Mouse (Mus musculus) layer of hippocampus, postnatal 36 days (tissue): ENCODE measurements around the gene Tlr11. TPM values are rescaled to one million over a fixed set of nuclear protein-coding genes. Genes with fewer than 3 reads are reported as not detected.

ENCODE experiments used
- DNase-seq, 2 experiments: peaks; one replicate each; pipeline ENCODE4 v3.0.0; 2022
- total RNA-seq, 2 experiments: library from RNA; stranded (reverse); gene quantifications; 2 replicates each; pipeline ENCODE4 v1.2.3; 2021

The Tlr11 gene
- total RNA-seq, result not detected

- DNase-seq, result no peak
Observed at GRCm38 (mm10) chr14:50357593-50357992, at the start of gene Tlr11. Gene Tlr11, plus strand, starts transcription at chr14:50357914.

GRCm38 (mm10) chr14:50326661-50327060, 31.1 kb upstream of the Tlr11 start, which contains the start of gene Olfr734:
Gene Olfr734, minus strand, starts transcription at chr14:50326761.
- no peak for DNase-seq

GRCm38 (mm10) chr14:50348796-50349195, 8.9 kb upstream of the Tlr11 start, which contains the start of gene Olfr735:
Gene Olfr735, minus strand, starts transcription at chr14:50348872.
- no peak for DNase-seq

GRCm38 (mm10) chr14:50352438-50352837, 5.3 kb upstream of the Tlr11 start:
- DNase-seq, result no peak

- no peak for DNase-seq
Observed at GRCm38 (mm10) chr14:50356725-50357124, 989 bp upstream of the Tlr11 start.

- no peak for DNase-seq
Observed at GRCm38 (mm10) chr14:50360480-50360879, 2.8 kb downstream of the Tlr11 start.

- DNase-seq, result no peak
Observed at GRCm38 (mm10) chr14:50363561-50363960, 5.8 kb downstream of the Tlr11 start.

GRCm38 (mm10) chr14:50380863-50381262, 23.1 kb downstream of the Tlr11 start, which contains the start of gene Olfr736:
Gene Olfr736, plus strand, starts transcription at chr14:50381163.
- no peak for DNase-seq

GRCm38 (mm10) chr14:50407268-50407667, 49.6 kb downstream of the Tlr11 start, which contains the start of gene Olfr738:
Gene Olfr738, plus strand, starts transcription at chr14:50407568.
- no peak for DNase-seq

Other genes starting within 250 kb of the Tlr11 start
- not detected for gene Olfr727, start 234.7 kb upstream of the Tlr11 start, total RNA-seq
- not detected for gene Olfr728, start 215.2 kb upstream of the Tlr11 start, total RNA-seq
- not detected for gene Olfr729, start 205.0 kb upstream of the Tlr11 start, total RNA-seq
- not detected for gene Olfr730, start 169.7 kb upstream of the Tlr11 start, total RNA-seq
- not detected for gene Olfr731, start 116.0 kb upstream of the Tlr11 start, total RNA-seq
- gene Olfr732, start 73.7 kb upstream of the Tlr11 start, total RNA-seq, result not detected
- not detected for gene Olfr733, start 56.4 kb upstream of the Tlr11 start, total RNA-seq
- gene Olfr734, start 31.2 kb upstream of the Tlr11 start, total RNA-seq, result not detected
- not detected for gene Olfr735, start 9.0 kb upstream of the Tlr11 start, total RNA-seq
- gene Olfr736, start 23.2 kb downstream of the Tlr11 start, total RNA-seq, result not detected
- not detected for gene Olfr738, start 49.7 kb downstream of the Tlr11 start, total RNA-seq
- not detected for gene Olfr739, start 60.7 kb downstream of the Tlr11 start, total RNA-seq
- not detected for gene Olfr740, start 87.6 kb downstream of the Tlr11 start, total RNA-seq
- not detected for gene Olfr741, start 114.8 kb downstream of the Tlr11 start, total RNA-seq
- not detected for gene Olfr742, start 145.7 kb downstream of the Tlr11 start, total RNA-seq
- gene Olfr743, start 163.9 kb downstream of the Tlr11 start, total RNA-seq, result not detected